Mouse (Mus musculus): Measurements from ENCODE around the gene Pitpnm2. TPM values are rescaled to one million over a fixed set of nuclear protein-coding genes. Genes with fewer than 3 reads are reported as not detected.

Pitpnm2 gene
- polyA plus RNA-seq, 1 experiment = 19.6 TPM

DNA sequence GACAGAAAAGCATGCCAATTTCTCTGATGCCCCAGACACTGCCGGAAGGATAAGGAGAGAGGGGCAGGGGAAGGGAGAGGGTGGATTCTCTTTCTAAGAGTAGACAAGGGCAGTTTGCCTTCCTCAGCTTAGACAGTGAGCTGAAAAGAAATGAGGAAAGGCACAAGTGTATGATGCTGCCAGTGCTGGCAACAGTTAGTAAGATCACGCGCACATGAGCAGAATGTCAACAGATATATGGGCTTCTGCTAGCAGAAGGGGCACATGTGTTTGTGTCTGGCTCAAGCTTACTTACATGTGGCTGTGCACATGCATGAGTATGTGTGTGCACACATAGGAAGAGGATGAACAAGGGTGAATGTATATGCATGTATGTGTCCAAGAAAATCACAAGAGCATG is 65.4 kb downstream of the Pitpnm2 start:
- no peak overlapping the region for H3K27ac ChIP-seq (ENCODE audit: insufficient read depth, low read depth, low read length)
- no peak overlapping the region for H3K4me3 ChIP-seq (ENCODE audit: low read depth, low read length)
- WGBS = 89% methylated on average over 3 of the region's 3 CpGs
- H3K36me3 ChIP-seq (ENCODE audit: control insufficient read depth, insufficient read depth, low read length) = no peaks in the 10 kb centered on the region
- TF ChIP-seq CTCF (IDR thresholded peaks at IDR 0.05; ENCODE audit: extremely low read depth, insufficient read length, insufficient replicate concordance, low read depth, low read length) (no peak), POLR2A (IDR thresholded peaks at IDR 0.05; ENCODE audit: low read depth, low read length) (no peak)
- H3K4me1 ChIP-seq (ENCODE audit: control insufficient read depth, insufficient read depth, insufficient read length, low read length) = 0 out of 2 replicates have a peak, but pooled peaks cover 4% of the 10 kb centered on the region
- no peaks in the 10 kb centered on the region for H3K27me3 ChIP-seq (ENCODE audit: control insufficient read depth, insufficient read depth, low read length)

DNA sequence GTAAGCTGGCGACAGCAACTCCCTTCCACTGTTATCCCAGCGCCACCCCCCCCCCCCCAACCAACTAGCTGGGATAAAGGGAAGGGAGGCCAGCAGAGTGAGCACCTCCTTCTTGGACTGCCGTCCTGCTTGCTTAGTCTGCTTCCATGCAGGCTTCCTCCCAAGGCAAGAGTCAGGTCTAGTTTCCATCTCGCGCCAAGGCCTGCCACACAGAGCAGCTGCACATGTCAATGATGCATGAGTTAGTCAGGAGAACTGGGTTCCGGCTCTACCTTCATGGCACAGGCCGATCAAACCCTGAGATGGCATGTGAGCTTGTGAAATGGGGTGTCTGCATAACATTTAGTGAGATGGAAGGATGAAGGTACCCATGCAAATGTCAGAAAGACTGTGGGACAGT is 66.9 kb downstream of the Pitpnm2 start:
- no peak overlapping the region for H3K4me3 ChIP-seq (ENCODE audit: low read depth, low read length)
- no peak for TF ChIP-seq POLR2A (IDR thresholded peaks at IDR 0.05; ENCODE audit: low read depth, low read length)
- 92% methylated on average over 7 of the region's 7 CpGs for WGBS
- H3K36me3 ChIP-seq (ENCODE audit: control insufficient read depth, insufficient read depth, low read length) = no peaks in the 10 kb centered on the region
- 0 out of 2 replicates have a peak, but pooled peaks cover 3% of the 10 kb centered on the region for H3K4me1 ChIP-seq (ENCODE audit: control insufficient read depth, insufficient read depth, insufficient read length, low read length)
- no peak overlapping the region for H3K27ac ChIP-seq (ENCODE audit: insufficient read depth, low read depth, low read length)
- no peaks in the 10 kb centered on the region for H3K27me3 ChIP-seq (ENCODE audit: control insufficient read depth, insufficient read depth, low read length)

DNA sequence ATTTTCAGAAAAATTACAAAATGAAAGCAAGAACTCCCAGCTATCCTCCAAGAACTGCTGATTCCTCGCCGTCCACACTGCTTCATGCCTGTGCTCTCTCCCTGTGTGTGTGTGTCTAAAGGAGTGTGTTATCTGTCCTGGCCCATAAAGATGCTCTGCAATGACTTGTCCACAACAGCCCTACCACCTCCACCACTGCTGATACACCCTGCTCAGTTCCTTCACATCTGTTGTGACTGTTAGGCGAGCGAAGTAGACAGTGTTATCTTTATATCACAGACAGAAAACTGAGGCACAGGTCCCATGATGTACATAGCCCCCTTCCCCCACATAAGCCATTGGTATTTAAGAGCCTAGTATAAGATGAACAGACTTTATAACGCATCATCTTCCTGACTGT is 67.5 kb downstream of the Pitpnm2 start:
- Histone ChIP-seq H3K27me3 (ENCODE audit: control insufficient read depth, insufficient read depth, low read length) (no peaks in the 10 kb centered on the region), H3K27ac (ENCODE audit: insufficient read depth, low read depth, low read length) (no peak overlapping the region), H3K4me3 (ENCODE audit: low read depth, low read length) (no peak overlapping the region), H3K4me1 (ENCODE audit: control insufficient read depth, insufficient read depth, insufficient read length, low read length) (0 out of 2 replicates have a peak, but pooled peaks cover under 1% of the 10 kb centered on the region), H3K36me3 (ENCODE audit: control insufficient read depth, insufficient read depth, low read length) (no peaks in the 10 kb centered on the region)
- WGBS = 95% methylated on average over 5 of the region's 5 CpGs
- no peak for TF ChIP-seq POLR2A (IDR thresholded peaks at IDR 0.05; ENCODE audit: low read depth, low read length)
- TF ChIP-seq CTCF (IDR thresholded peaks at IDR 0.05; ENCODE audit: extremely low read depth, insufficient read length, insufficient replicate concordance, low read depth, low read length) = no peak

DNA sequence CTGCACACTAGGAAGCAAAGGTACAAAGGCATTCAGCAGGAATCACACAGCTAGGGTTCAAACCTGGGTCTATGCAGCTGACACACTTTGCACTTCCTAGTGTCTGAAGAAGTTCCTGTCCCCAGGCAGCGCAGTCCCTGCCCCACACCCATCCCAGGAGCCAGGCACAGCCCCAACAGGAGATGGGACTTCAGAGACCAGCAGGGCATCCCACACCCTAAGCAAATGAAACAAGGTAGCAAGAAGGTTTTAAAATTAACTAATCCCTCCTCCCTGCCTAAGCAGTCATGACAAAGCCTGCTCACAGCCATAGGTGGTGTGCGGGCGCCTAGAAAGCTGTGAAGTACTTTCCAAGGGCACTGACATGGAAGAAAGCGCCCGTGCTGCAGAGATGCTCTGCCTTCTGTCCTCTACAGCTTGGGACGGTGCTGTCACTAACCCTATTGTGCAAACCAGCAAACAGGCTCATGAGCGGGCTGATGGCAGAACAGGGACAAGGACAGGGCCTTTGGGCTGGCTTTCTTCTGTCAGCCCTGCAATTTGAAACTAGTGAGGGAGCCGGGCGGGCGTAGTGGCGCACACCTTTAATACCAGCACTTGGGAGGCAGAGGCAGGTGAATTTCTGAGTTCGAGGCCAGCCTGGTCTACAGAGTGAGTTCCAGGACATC is 68.9 kb downstream of the Pitpnm2 start:
- Histone ChIP-seq H3K27ac (ENCODE audit: insufficient read depth, low read depth, low read length) (no peak overlapping the region), H3K36me3 (ENCODE audit: control insufficient read depth, insufficient read depth, low read length) (no peaks in the 10 kb centered on the region), H3K4me1 (ENCODE audit: control insufficient read depth, insufficient read depth, insufficient read length, low read length) (no peaks in the 10 kb centered on the region), H3K4me3 (ENCODE audit: low read depth, low read length) (no peak overlapping the region), H3K27me3 (ENCODE audit: control insufficient read depth, insufficient read depth, low read length) (no peaks in the 10 kb centered on the region)
- TF ChIP-seq POLR2A (IDR thresholded peaks at IDR 0.05; ENCODE audit: low read depth, low read length) = no peak
- TF ChIP-seq CTCF (IDR thresholded peaks at IDR 0.05; ENCODE audit: extremely low read depth, insufficient read length, insufficient replicate concordance, low read depth, low read length) = no peak
- WGBS = 84% methylated on average over 12 of the region's 12 CpGs

DNA sequence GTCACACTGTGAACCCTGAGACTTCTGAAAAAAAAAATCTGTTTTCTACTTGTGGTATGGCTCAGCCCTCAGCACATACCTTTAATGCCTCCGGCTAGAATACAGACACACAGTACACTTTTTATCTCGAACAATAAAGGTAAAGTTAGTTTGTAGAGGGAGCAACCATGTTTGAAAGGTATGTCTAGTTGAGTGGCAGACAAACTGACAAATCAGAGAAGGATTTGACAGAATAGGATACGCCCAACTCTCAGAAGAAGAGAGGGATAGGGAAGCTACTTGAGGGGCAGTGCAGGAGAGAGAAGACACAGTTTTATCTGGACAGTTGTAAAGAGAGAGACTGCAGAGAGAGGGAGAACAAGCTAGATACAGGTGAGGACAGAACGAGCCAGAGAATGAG is 70.1 kb downstream of the Pitpnm2 start:
- no peak overlapping the region for H3K27ac ChIP-seq (ENCODE audit: insufficient read depth, low read depth, low read length)
- 85% methylated on average over 4 of the region's 4 CpGs for WGBS
- no peaks in the 10 kb centered on the region for H3K36me3 ChIP-seq (ENCODE audit: control insufficient read depth, insufficient read depth, low read length)
- no peak overlapping the region for H3K4me3 ChIP-seq (ENCODE audit: low read depth, low read length)
- TF ChIP-seq POLR2A (IDR thresholded peaks at IDR 0.05; ENCODE audit: low read depth, low read length) = no peak
- no peak for TF ChIP-seq CTCF (IDR thresholded peaks at IDR 0.05; ENCODE audit: extremely low read depth, insufficient read length, insufficient replicate concordance, low read depth, low read length)
- no peaks in the 10 kb centered on the region for H3K27me3 ChIP-seq (ENCODE audit: control insufficient read depth, insufficient read depth, low read length)
- H3K4me1 ChIP-seq (ENCODE audit: control insufficient read depth, insufficient read depth, insufficient read length, low read length) = no peaks in the 10 kb centered on the region

DNA sequence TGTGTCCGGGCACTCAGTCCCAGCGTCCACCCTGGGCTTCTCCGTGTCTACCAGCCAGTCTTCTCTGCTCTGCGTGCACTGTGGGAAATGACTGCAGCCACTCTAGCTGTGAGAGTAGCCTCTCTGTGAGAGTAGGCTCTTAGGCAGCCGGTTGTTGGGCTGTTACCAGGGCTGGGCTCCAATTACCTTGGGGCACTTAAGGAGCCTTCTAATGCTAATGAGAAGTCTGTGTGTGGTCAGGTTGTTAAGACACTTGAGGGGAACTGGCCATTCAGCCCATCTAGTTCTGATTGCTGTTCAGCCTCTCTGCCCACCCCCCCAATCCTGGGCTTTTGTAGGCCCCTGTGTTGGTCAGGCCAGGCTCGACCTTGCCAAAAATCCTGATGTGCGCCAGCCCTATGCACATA is 72.8 kb downstream of the Pitpnm2 start:
- H3K4me3 ChIP-seq (ENCODE audit: low read depth, low read length) = no peak overlapping the region
- no peak overlapping the region for H3K27ac ChIP-seq (ENCODE audit: insufficient read depth, low read depth, low read length)
- H3K27me3 ChIP-seq (ENCODE audit: control insufficient read depth, insufficient read depth, low read length) = no peaks in the 10 kb centered on the region
- 0 out of 2 replicates have a peak, but pooled peaks cover 2% of the 10 kb centered on the region for H3K4me1 ChIP-seq (ENCODE audit: control insufficient read depth, insufficient read depth, insufficient read length, low read length)
- 83% methylated on average over 7 of the region's 7 CpGs for WGBS
- TF ChIP-seq POLR2A (IDR thresholded peaks at IDR 0.05; ENCODE audit: low read depth, low read length) (no peak), CTCF (IDR thresholded peaks at IDR 0.05; ENCODE audit: extremely low read depth, insufficient read length, insufficient replicate concordance, low read depth, low read length) (no peak)
- no peaks in the 10 kb centered on the region for H3K36me3 ChIP-seq (ENCODE audit: control insufficient read depth, insufficient read depth, low read length)

DNA sequence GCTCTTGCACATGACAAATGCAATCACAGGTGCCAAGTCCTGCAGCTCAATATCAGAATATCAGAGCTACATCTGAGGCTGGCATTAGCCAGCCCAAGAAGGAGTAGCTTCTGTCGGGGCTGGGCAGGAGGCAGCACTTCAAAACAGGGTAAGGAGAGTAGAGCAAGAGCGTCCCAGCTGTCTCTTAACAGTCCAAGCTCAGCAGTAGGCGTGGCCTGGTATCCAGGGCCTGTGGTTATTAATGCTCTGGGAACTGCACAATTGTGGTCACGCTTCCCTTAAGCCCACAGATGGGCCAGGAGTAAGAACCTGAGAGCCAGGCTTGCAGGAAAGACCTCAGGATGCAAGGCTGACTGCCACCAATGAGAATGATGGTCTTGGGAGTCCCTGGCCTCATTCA is 74.4 kb downstream of the Pitpnm2 start:
- TF ChIP-seq POLR2A (IDR thresholded peaks at IDR 0.05; ENCODE audit: low read depth, low read length) = no peak
- TF ChIP-seq CTCF (IDR thresholded peaks at IDR 0.05; ENCODE audit: extremely low read depth, insufficient read length, insufficient replicate concordance, low read depth, low read length) = no peak
- 60% methylated on average over 4 of the region's 4 CpGs for WGBS
- no peaks in the 10 kb centered on the region for H3K27me3 ChIP-seq (ENCODE audit: control insufficient read depth, insufficient read depth, low read length)
- no peaks in the 10 kb centered on the region for H3K36me3 ChIP-seq (ENCODE audit: control insufficient read depth, insufficient read depth, low read length)
- H3K27ac ChIP-seq (ENCODE audit: insufficient read depth, low read depth, low read length) = no peak overlapping the region
- no peak overlapping the region for H3K4me3 ChIP-seq (ENCODE audit: low read depth, low read length)
- 0 out of 2 replicates have a peak, but pooled peaks cover 2% of the 10 kb centered on the region for H3K4me1 ChIP-seq (ENCODE audit: control insufficient read depth, insufficient read depth, insufficient read length, low read length)
